Mouse (Mus musculus) cerebellum, adult 2 months (tissue): ENCODE measurements around the gene Il15.

Source experiments
- CTCF ChIP-seq: fragments of 200-500 bp; IDR thresholded peaks from 2 replicates; pipeline ENCODE4 v1.5.1; 2011; ENCODE audit warnings: low read depth, mild to moderate bottlenecking, control low read depth, low read length, moderate library complexity, borderline replicate concordance; ENCODE audit not compliant: insufficient read depth
- POLR2A ChIP-seq: fragments of 200-500 bp; IDR thresholded peaks from 2 replicates; pipeline ENCODE4 v1.6.1; 2011; ENCODE audit warnings: low read length, control low read depth, borderline replicate concordance; ENCODE audit not compliant: insufficient read depth

- TF ChIP-seq CTCF = no peak
- TF ChIP-seq POLR2A = no peak
Measured at GRCm38 (mm10) chr8:82382316-82382715, 20.7 kb downstream of the Il15 start.
